Mouse (Mus musculus) neural tube, embryonic 14.5 days (tissue): ENCODE data around the gene Dhrs7b. TPM values are rescaled to one million over a fixed set of nuclear protein-coding genes. Genes with fewer than 3 reads are reported as not detected.

ENCODE experiments used
- ATAC-seq: fragments of 200-750 bp; cut with Nextera tagmentation; 2 replicates; pipeline ENCODE4 v1.8.0; 2017; ENCODE audit warnings: low read depth, mild to moderate bottlenecking, moderate TSS enrichment, moderate library complexity
- H3K27ac ChIP-seq: fragments of 300-500 bp; sonication (generic); 2 replicates; pipeline ENCODE4 v1.5.1; 2014; ENCODE audit warnings: low read depth, mild to moderate bottlenecking, control low read depth, low read length, moderate library complexity, mixed read lengths
- H3K27me3 ChIP-seq: fragments of 300-500 bp; sonication (generic); 2 replicates; pipeline ENCODE4 v1.6.1; 2014; ENCODE audit warnings: low read length; ENCODE audit not compliant: control insufficient read depth, insufficient read depth
- H3K36me3 ChIP-seq: fragments of 300-500 bp; sonication (generic); 2 replicates; pipeline ENCODE4 v1.6.1; 2014; ENCODE audit warnings: low read length, mixed read lengths; ENCODE audit not compliant: control insufficient read depth, insufficient read depth
- H3K4me1 ChIP-seq: fragments of 300-500 bp; sonication (generic); 2 replicates; pipeline ENCODE4 v1.6.1; 2014; ENCODE audit warnings: low read length; ENCODE audit not compliant: control insufficient read depth, insufficient read depth
- H3K4me2 ChIP-seq: fragments of 300-500 bp; sonication (generic); 2 replicates; pipeline ENCODE4 v1.6.1; 2014; ENCODE audit warnings: mild to moderate bottlenecking, low read depth, low read length, control low read depth
- H3K4me3 ChIP-seq: fragments of 300-500 bp; sonication (generic); 2 replicates; pipeline ENCODE4 v1.5.1; 2014; ENCODE audit warnings: low read depth, low read length, control low read depth, mixed read lengths
- H3K9ac ChIP-seq: fragments of 300-500 bp; sonication (generic); replicated peaks from 2 replicates; pipeline ENCODE4 v1.6.1; 2014; ENCODE audit warnings: low read depth, mild to moderate bottlenecking, control low read depth, low read length, mixed read lengths
- H3K9me3 ChIP-seq: fragments of 300-500 bp; sonication (generic); 2 replicates; pipeline ENCODE4 v1.6.1; 2016; ENCODE audit warnings: low read length; ENCODE audit not compliant: control insufficient read depth
- WGBS: fragments of 180-500 bp; shearing (Covaris S2); extraction: QIAGEN DNeasy Blood & Tissue Kit; methylation state at CpG from one replicate; pipeline ENCODE4 v1.1.7; 2014; 5-methylcytosine and 5-hydroxymethylcytosine counted together
- polyA plus RNA-seq: library from polyadenylated mRNA; unstranded; fragments of >200 nt; fragmentation: Nextera tagmentation; extraction: Ambion mirVana; gene quantifications from 2 replicates; pipeline ENCODE4 v1.2.1, GENCODE M21; 2014

Dhrs7b gene
- polyA plus RNA-seq, 1 experiment from 2014 or later = 34.6 TPM

GRCm38 (mm10) chr11:60903661-60904061, 73.2 kb downstream of the Dhrs7b start:
- ATAC-seq = no peak
- H3K4me2 ChIP-seq = no peak overlapping the region
- H3K4me1 ChIP-seq = no peaks in the 10 kb centered on the region
- no peak overlapping the region for H3K27ac ChIP-seq
- H3K27me3 ChIP-seq = no peaks in the 10 kb centered on the region
- no peak overlapping the region for H3K9ac ChIP-seq
- H3K36me3 ChIP-seq = peaks cover 28% of the 10 kb centered on the region
- WGBS = 90% methylated on average over 6 of the region's 6 CpGs
- H3K9me3 ChIP-seq = no peaks in the 10 kb centered on the region
- no peak overlapping the region for H3K4me3 ChIP-seq

- no peak for ATAC-seq
- 94% methylated on average over 10 of the region's 10 CpGs for WGBS
Observed at GRCm38 (mm10) chr11:60905407-60906120, 75.1 kb downstream of the Dhrs7b start.

DNA sequence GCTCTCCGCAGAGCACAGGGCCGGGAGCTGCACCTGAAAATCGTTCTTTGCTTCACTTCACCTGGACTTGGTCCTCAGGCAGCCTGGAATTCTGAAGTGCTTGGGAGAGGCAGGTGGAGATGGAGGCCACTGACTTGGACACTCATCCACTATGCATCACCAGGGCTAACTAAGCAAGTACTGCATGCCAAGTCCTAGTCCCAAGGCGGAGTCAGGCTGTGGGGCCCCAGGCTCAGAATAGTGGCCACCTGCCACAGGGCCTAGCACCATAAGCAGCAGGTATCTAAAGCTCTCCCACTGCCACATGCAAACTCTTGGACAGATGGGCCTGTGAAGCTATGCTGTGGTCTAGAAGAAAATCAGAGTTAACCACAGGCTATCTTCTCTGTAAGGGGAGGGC, 76.0 kb downstream of the Dhrs7b start:
- Histone ChIP-seq H3K4me1 (peaks cover 1% of the 10 kb centered on the region; the same call in 1 of the 2 replicates), H3K4me2 (no peak overlapping the region), H3K9me3 (no peaks in the 10 kb centered on the region), H3K4me3 (no peak overlapping the region), H3K27ac (no peak overlapping the region), H3K27me3 (no peaks in the 10 kb centered on the region), H3K36me3 (peaks cover 28% of the 10 kb centered on the region), H3K9ac (no peak overlapping the region)
- WGBS = 90% methylated on average over 4 of the region's 4 CpGs
- no peak for ATAC-seq

More at GRCm38 (mm10) chr11:60905407-60906120, 75.1 kb downstream of the Dhrs7b start:
- Histone ChIP-seq H3K4me2 (no peak overlapping the region), H3K36me3 (peaks cover 28% of the 10 kb centered on the region), H3K9me3 (no peaks in the 10 kb centered on the region), H3K4me1 (no peaks in the 10 kb centered on the region), H3K4me3 (no peak overlapping the region), H3K9ac (no peak overlapping the region), H3K27ac (no peak overlapping the region), H3K27me3 (no peaks in the 10 kb centered on the region)

GRCm38 (mm10) chr11:60908073-60908472, 77.6 kb downstream of the Dhrs7b start:
- H3K4me1 ChIP-seq = peaks cover 15% of the 10 kb centered on the region
- no peak overlapping the region for H3K4me3 ChIP-seq
- 56% methylated on average over 3 of the region's 3 CpGs for WGBS
- H3K9ac ChIP-seq = no peak overlapping the region
- peaks cover 28% of the 10 kb centered on the region for H3K36me3 ChIP-seq
- no peaks in the 10 kb centered on the region for H3K27me3 ChIP-seq
- no peak overlapping the region for H3K27ac ChIP-seq
- no peak for ATAC-seq
- H3K9me3 ChIP-seq = no peaks in the 10 kb centered on the region
- H3K4me2 ChIP-seq = no peak overlapping the region

GRCm38 (mm10) chr11:60909626-60910025, 79.2 kb downstream of the Dhrs7b start:
- ATAC-seq = no peak
- Histone ChIP-seq H3K4me3 (no peak overlapping the region), H3K4me1 (peaks cover 20% of the 10 kb centered on the region), H3K27me3 (no peaks in the 10 kb centered on the region; the same call in 1 of the 2 replicates), H3K27ac (no peak overlapping the region), H3K9me3 (no peaks in the 10 kb centered on the region), H3K36me3 (peaks cover 20% of the 10 kb centered on the region), H3K9ac (no peak overlapping the region), H3K4me2 (no peak overlapping the region)
- 85% methylated on average over 1 of the region's 1 CpGs for WGBS

Other genes starting within 250 kb of the Dhrs7b start
- 35.6 and 42.8 TPM in 2 replicates for gene Llgl1, start 130.9 kb upstream of the Dhrs7b start, polyA plus RNA-seq
- 52.9 and 62.7 TPM in 2 replicates for gene Flii, start 103.4 kb upstream of the Dhrs7b start, polyA plus RNA-seq
- 23.1 and 25.6 TPM in 2 replicates for gene Mief2, start 102.2 kb upstream of the Dhrs7b start, polyA plus RNA-seq
- 6.5 and 9.2 TPM in 2 replicates for gene Top3a, start 53.3 kb upstream of the Dhrs7b start, polyA plus RNA-seq
- gene Smcr8, start 53.1 kb upstream of the Dhrs7b start, polyA plus RNA-seq = 8.0 and 8.3 TPM in 2 replicates
- 4.7 and 5.1 TPM in 2 replicates for gene Shmt1, start 18.9 kb upstream of the Dhrs7b start, polyA plus RNA-seq
- 61.2 and 62.8 TPM in 2 replicates for gene Tmem11, start 48.6 kb downstream of the Dhrs7b start, polyA plus RNA-seq
- 29.0 and 33.1 TPM in 2 replicates for gene Natd1, start 84.1 kb downstream of the Dhrs7b start, polyA plus RNA-seq
- 22.5 and 28.9 TPM in 2 replicates for gene Map2k3, start 101.4 kb downstream of the Dhrs7b start, polyA plus RNA-seq
- 2.7 and 4.1 TPM in 2 replicates for gene Kcnj12, start 191.9 kb downstream of the Dhrs7b start, polyA plus RNA-seq